Mouse (Mus musculus): ENCODE results near the gene Ttll7.
A peak's percentile ranks its signal among the peaks of the same experiment; 100 is the strongest.

The Ttll7 gene

GRCm38 (mm10) chr3:146851966-146852891 lies at the start of gene Ttll7:
Gene Ttll7, plus strand, starts transcription at chr3:146852367.
- peak; percentile 84 for DNase-seq (ENCODE audit: low spot score)

- no peak for DNase-seq (ENCODE audit: low spot score)
These were observed 39.9 kb upstream of the Ttll7 start for GRCm38 (mm10) chr3:146812041-146812878.

GRCm38 (mm10) chr3:146812901-146813393 lies 39.2 kb upstream of the Ttll7 start, which contains the start of gene Prkacb:
Gene Prkacb, minus strand, starts transcription at chr3:146812990.
- DNase-seq (ENCODE audit: low spot score) = peak; percentile 92

GRCm38 (mm10) chr3:146813624-146814023 lies 38.5 kb upstream of the Ttll7 start:
- DNase-seq (ENCODE audit: low spot score) = no peak

GRCm38 (mm10) chr3:146820718-146821117 lies 31.4 kb upstream of the Ttll7 start:
- no peak for DNase-seq (ENCODE audit: low spot score)

GRCm38 (mm10) chr3:146842766-146843165 lies 9.4 kb upstream of the Ttll7 start:
- DNase-seq (ENCODE audit: low spot score) = peak; percentile 45

- no peak for DNase-seq (ENCODE audit: low spot score)
These were observed 8.7 kb upstream of the Ttll7 start for GRCm38 (mm10) chr3:146843470-146843869.

GRCm38 (mm10) chr3:146846237-146846636 lies 5.9 kb upstream of the Ttll7 start:
- peak; percentile 76 for DNase-seq (ENCODE audit: low spot score)

- DNase-seq (ENCODE audit: low spot score) = no peak
These were observed 4.1 kb upstream of the Ttll7 start for GRCm38 (mm10) chr3:146848112-146848511.

- DNase-seq (ENCODE audit: low spot score) = no peak
These were observed 2.8 kb upstream of the Ttll7 start for GRCm38 (mm10) chr3:146849360-146849759.

GRCm38 (mm10) chr3:146854473-146855087 lies 2.4 kb downstream of the Ttll7 start:
- no peak for DNase-seq (ENCODE audit: low spot score)

GRCm38 (mm10) chr3:146857373-146857772 lies 5.2 kb downstream of the Ttll7 start:
- no peak for DNase-seq (ENCODE audit: low spot score)

GRCm38 (mm10) chr3:146860308-146860707 lies 8.1 kb downstream of the Ttll7 start:
- no peak for DNase-seq (ENCODE audit: low spot score)

GRCm38 (mm10) chr3:146866563-146866962 lies 14.4 kb downstream of the Ttll7 start:
- no peak for DNase-seq (ENCODE audit: low spot score)

GRCm38 (mm10) chr3:146871954-146872353 lies 19.8 kb downstream of the Ttll7 start:
- no peak for DNase-seq (ENCODE audit: low spot score)

GRCm38 (mm10) chr3:146875929-146876328 lies 23.8 kb downstream of the Ttll7 start:
- DNase-seq (ENCODE audit: low spot score) = peak; percentile 91

GRCm38 (mm10) chr3:146893931-146894330 lies 41.8 kb downstream of the Ttll7 start:
- DNase-seq (ENCODE audit: low spot score) = no peak

GRCm38 (mm10) chr3:146896581-146896980 lies 44.4 kb downstream of the Ttll7 start:
- no peak for DNase-seq (ENCODE audit: low spot score)

GRCm38 (mm10) chr3:146900094-146900493 lies 47.9 kb downstream of the Ttll7 start:
- DNase-seq (ENCODE audit: low spot score) = no peak

- DNase-seq (ENCODE audit: low spot score) = no peak
These were observed 49.6 kb downstream of the Ttll7 start for GRCm38 (mm10) chr3:146901729-146902128.

- no peak for DNase-seq (ENCODE audit: low spot score)
These were observed 53.4 kb downstream of the Ttll7 start for GRCm38 (mm10) chr3:146905606-146906005.

GRCm38 (mm10) chr3:146908922-146909321 lies 56.8 kb downstream of the Ttll7 start:
- DNase-seq (ENCODE audit: low spot score) = no peak

Data from lung, postnatal 25 days (tissue).